Mouse (Mus musculus): ENCODE data around the gene AW146154.
A peak's percentile ranks its signal among the peaks of the same experiment; 100 is the strongest.
"Not testable (repeated sequence)": the region's sequence is repeated elsewhere in the genome, so short reads cannot be mapped to it uniquely, and the experiment has no call there.

The AW146154 gene

DNA sequence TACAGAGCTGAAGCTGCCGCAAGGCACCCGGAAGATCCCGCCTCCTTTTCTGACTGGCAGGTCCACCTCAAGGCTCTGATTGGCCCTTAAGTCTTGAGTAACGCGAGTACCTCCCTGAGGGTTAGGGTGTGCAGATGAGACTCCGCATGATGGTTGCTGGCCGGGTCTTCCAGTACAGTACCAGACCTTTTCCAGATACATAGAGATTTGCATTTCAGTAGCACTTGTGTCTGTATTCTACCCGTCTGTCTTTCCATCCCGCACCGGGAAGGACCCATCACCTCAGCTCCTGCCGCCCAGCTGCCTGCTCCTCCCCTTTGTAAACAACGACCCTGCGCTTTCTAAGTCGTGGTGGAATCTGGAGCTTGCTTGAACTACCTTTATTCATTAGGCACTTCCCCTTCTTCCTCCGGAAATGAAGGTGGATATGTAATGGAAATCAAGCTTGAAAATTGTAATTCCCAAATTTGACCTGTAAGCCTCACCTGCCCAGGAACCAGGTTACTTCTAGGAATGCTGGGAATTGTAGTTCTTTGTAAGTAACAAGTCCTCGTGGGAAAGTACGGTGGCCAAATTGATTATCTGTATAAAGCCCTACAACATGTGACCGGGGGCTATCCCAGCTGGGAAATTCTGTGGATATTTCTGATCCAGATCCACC is at the start of gene AW146154, which contains the start of gene Gm20449:
Gene AW146154 (minus strand): TSS at position 502 of the 661 bp plus-strand sequence.
Gene Gm20449 (minus strand): TSS at position 29 of the 661 bp plus-strand sequence.
- DNase-seq (ENCODE audit: low spot score): peak; percentile 90

DNA sequence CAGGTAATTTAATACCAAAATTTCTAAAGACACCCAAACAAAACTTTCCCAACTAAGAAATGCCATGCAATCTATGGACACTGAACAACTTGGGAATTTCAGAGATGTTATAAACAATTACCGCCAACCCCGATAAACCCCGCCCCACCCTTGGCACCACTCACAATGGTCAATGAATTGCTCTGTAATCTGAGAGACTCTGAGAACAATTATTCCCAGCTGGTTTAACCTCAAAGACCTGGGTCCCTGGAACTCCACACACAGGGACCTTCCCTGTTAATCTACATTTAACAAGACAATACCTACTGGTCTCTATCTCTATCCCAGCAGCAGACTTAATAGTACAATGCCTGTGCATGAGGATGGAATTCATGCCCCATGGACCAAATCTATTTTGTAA is 13.0 kb upstream of the AW146154 start:
- DNase-seq (ENCODE audit: low spot score): no peak

DNA sequence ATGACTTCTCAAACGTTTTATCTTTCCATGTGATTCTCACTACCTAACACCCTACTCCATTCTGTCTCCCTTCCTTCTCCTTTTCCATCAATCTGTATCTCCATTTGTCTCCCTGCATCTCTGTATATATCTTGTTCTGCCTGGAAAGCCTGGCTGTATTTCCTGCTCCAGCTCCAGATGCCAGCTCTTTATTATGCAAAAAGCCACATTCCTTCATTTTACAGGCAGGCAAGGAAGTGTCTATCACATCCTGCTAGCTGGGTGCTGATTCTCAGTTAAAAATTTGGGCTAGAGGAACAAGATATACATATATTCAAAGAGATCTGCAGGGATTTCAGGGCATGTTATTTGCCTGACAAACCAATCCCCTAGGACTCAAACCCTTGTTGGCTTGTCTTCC is 12.5 kb upstream of the AW146154 start:
- DNase-seq (ENCODE audit: low spot score): no peak

DNA sequence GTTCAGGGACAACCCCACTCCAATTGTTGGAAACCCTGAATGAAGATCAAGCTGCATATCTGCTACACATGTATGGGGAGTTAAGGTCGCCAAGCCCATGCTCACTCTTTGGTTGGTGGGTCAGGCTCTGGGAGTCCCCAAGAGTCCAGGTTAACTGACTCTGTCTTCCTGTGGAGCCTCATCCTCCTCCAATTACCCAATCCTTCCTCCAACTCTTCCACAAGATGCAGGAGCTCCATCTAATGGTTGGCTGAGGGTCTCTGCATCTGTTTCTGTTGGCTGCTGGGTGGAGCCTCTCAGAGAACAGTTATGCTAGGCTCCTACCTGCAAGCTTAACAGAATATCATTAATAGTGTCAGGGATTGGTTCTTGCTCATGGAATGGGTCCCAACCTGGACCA is 2.7 kb upstream of the AW146154 start:
- no peak for DNase-seq (ENCODE audit: low spot score)

DNA sequence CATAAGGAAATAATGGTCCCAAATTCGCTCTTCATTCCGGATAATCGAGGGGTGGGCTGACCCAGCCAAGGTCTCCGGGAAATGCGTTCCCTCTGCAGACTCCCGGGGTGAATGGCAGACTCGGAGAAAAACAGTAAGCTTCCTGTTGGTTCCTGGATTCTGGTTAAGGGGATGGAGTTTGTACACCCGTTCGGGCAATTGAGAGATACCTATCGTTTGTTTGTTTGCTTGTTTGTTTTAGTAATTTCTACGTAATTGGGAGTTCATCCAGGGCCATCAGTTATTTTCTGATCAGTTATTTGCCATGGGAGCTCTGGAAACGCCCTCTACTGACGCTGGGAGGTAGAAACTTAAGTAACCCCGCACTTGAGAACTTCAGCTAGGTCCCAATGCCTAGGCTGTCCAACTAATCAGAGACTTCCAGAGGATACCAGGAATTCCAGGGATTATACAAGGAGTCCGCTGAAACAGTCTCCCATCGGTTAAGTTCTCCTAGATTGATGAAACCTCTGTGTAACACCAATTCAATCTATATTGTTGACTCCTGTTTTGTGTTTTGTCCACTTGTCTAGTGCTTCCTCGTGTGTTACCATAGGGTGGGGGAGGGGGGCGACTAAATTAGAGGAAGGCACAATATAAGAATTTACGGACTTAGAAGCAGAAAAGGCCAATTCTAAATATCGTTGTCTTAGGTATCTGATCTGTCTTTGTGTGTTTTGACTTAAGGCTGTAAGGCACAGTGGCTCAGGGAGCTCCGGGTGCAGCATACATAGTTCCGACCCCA is 653 bp upstream of the AW146154 start:
- peak; percentile 75 for DNase-seq (ENCODE audit: low spot score)

DNA sequence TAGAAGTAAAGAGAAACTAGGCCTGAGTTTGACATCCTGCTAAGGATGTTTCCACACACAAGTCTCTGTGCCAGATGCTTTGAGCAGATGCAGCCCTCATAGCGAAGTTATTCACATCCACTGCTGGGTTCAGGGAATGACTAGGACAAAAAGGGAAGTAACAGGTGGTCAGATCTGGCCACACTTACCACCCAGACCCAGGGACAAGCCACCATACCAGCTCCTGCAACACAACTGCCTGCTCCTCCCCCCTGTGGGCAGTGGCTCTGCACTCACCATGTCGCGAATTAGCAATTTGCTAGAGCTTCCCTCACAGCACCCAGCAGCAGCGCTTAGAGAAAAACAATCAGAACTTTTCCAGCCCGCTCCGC is 687 bp downstream of the AW146154 start:
- not testable (repeated sequence) for DNase-seq (ENCODE audit: low spot score)

DNA sequence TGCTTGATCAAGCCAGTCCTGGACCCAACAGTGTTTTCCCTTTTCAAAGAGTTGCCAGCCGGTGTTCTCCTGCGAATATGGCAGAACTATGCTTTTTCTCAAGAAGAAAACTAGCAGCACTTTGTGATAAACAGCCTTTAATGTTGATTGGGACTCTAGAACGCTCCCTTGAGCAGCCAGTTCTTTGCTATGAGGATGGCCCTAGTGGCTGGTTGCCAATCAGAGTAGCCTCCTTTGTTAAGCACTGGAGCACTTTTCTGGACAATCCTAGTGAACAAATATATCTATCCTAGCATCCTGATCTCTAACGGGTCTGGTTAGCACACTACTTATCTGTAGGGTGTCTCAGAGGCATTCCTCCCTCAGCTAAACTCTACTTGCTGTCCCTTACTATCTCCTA is 1.2 kb downstream of the AW146154 start:
- DNase-seq (ENCODE audit: low spot score): not testable (repeated sequence)

DNA sequence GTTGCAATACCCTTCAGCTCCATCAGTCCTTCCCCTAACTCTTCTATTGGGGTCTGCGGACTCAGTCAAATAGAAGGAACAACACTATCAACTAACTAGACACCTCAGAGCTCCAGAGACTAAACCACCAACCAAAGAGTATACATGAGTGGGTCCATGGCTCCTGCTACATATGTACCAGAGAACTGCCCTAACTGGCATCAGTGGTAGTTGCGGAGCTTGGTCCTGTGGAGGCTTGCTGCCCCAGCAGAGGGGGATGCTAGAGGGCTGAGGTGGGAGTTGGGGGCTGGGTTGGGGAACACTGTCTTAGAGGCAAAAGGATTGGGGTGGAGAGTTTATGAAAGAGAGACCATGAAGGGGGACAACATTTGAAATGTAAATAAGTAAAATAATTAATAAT is 1.8 kb downstream of the AW146154 start:
- DNase-seq (ENCODE audit: low spot score): no peak

DNA sequence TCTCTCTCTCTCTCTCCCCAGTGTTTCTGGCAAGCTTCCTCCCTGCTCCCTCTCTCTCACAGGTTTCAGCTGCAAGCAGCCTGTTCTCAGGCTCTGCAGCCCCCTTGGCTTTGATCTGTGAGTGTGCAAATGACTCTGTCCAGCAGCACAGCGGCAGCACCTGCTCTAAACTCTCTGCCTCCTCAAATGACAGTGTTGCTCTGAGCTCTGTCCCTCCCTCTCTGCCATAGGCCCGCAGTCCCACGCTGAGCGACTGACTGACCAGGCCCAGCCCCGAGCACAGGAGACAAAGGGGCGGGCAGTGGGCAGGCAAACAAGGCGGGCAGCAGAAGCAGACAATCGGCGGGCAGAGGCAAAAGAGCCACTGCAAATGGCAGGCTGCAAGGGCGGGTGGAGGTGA is 47.8 kb downstream of the AW146154 start:
- peak; percentile 39 for DNase-seq (ENCODE audit: low spot score)

DNA sequence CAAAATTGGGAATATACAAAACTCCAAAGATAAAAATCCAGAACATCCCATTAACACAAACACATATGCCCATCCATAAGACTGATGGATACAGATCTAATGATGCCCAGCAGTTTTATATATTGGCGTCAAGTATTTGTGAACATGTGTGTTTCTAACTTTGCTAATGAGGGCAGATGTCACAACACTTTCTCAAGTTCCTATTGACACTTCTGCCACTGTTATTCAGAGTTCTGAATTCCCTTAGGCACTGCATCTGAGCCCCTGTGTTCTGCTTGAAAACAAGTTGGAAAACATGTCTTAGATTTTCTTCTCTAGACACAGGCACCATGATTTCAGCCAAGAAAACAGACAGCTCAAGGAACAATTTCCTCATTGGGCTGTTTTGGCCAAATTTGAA is 51.1 kb downstream of the AW146154 start, which contains the start of gene Vmn2r57:
Gene Vmn2r57 (minus strand): TSS at position 101 of the 400 bp plus-strand sequence.
- not testable (repeated sequence) for DNase-seq (ENCODE audit: low spot score)
